Mouse (Mus musculus) frontal cortex, adult 2 months (tissue): ENCODE measurements around the gene Cdkl4. TPM values are rescaled to one million over a fixed set of nuclear protein-coding genes. Genes with fewer than 3 reads are reported as not detected.
A peak's percentile ranks its signal among the peaks of the same experiment; 100 is the strongest.

Source experiments
- DNase-seq, 2 experiments: peaks; one replicate each; pipeline ENCODE4 v3.0.0; 2022; ENCODE audit warnings: low spot score in 1 of 2; ENCODE audit errors: extremely low spot score in 1 of 2
- polyA plus RNA-seq: library from polyadenylated mRNA; depleted of rRNA; stranded (reverse); fragments of >200 nt; gene quantifications from 2 replicates; pipeline ENCODE4 v1.2.3, GENCODE M21; 2012; rRNA removed

The Cdkl4 gene
- polyA plus RNA-seq, 1 experiment, result 8.9 TPM

DNA sequence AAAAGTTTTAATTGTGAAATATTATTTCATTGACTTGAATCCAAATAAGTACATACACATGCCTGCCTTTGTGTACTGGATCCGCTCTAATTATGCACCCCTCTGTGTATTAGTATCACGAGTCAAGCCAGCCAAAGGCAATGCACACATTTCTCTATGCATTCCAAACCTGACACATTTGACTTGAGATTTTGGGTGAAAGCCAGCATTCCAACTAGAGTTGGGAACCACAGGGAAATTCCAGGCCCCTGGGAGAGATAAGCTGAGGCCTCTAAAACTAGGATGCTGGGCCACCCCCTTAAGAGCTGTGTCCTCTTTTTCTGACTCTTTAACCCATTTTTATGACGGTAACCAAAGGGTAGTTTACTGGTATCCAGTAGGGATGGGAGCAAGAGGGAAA, 88.7 kb downstream of the Cdkl4 start:
- DNase-seq, result no peak

- DNase-seq, result no peak
Measured at GRCm38 (mm10) chr17:80485160-80485559, 92.5 kb downstream of the Cdkl4 start.

DNA sequence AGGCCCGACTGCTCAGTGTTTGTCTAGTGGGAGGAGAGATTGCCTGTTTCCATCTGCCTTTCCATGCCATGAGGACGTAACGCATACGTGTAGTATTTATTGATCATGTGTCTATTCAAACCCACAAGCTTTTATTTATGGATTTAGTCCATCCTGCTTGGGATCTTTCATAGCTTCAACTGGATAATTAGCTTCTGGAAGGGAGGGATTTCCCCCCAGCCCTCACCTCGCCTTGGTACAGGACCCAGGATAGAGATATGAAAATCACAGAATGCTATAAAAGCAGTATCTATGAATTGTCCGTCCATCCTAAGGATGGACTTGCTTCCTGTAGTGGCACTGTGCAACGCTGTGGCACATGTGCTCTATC, 96.8 kb downstream of the Cdkl4 start:
- DNase-seq, result no peak

GRCm38 (mm10) chr17:80480031-80480854, 97.4 kb downstream of the Cdkl4 start, which contains the start of gene Sos1:
Sos1 (minus strand) TSS chr17:80480453.
- DNase-seq, result peak; percentile 83 to 97

- peak; percentile 21 to 66 for DNase-seq
Measured at GRCm38 (mm10) chr17:80479295-80480030, 98.2 kb downstream of the Cdkl4 start.

GRCm38 (mm10) chr17:80477679-80478078, 99.9 kb downstream of the Cdkl4 start:
- DNase-seq, result no peak

- DNase-seq, result no peak
Measured at GRCm38 (mm10) chr17:80476496-80476895, 101.1 kb downstream of the Cdkl4 start.

Other genes with a start within 250 kb of the Cdkl4 start
- gene Gm10190, start 204.3 kb downstream of the Cdkl4 start, polyA plus RNA-seq, result not detected in 2 replicates
- 16.3 and 16.6 TPM in 2 replicates for gene Sos1, start 97.4 kb downstream of the Cdkl4 start, polyA plus RNA-seq
- gene Map4k3, start 150.7 kb upstream of the Cdkl4 start, polyA plus RNA-seq, result 39.9 and 41.4 TPM in 2 replicates